Mouse (Mus musculus) gonadal fat pad, adult 2 months (tissue): ENCODE measurements around the gene 1700012B07Rik. TPM values are rescaled to one million over a fixed set of nuclear protein-coding genes. Genes with fewer than 3 reads are reported as not detected.

Experiments
- DNase-seq: peaks from one replicate; pipeline ENCODE4 v3.0.0-alpha.2; 2012; ENCODE audit warnings: low read depth
- polyA plus RNA-seq: library from polyadenylated mRNA; depleted of rRNA; stranded (reverse); fragments of >200 nt; gene quantifications from 2 replicates; pipeline ENCODE4 v1.2.3, GENCODE M21; 2012

Gene 1700012B07Rik
- polyA plus RNA-seq, 1 experiment, result 0.20 TPM

- DNase-seq, result no peak
Observed at GRCm38 (mm10) chr11:109846343-109846742, 18.5 kb upstream of the 1700012B07Rik start.

- DNase-seq, result no peak
Observed at GRCm38 (mm10) chr11:109845601-109846000, 17.8 kb upstream of the 1700012B07Rik start.

- no peak for DNase-seq
Observed at GRCm38 (mm10) chr11:109844466-109844865, 16.6 kb upstream of the 1700012B07Rik start.

GRCm38 (mm10) chr11:109830368-109830767 is 2.5 kb upstream of the 1700012B07Rik start:
- DNase-seq, result no peak

GRCm38 (mm10) chr11:109822280-109822679 is 5.6 kb downstream of the 1700012B07Rik start:
- DNase-seq, result no peak

- DNase-seq, result no peak
Observed at GRCm38 (mm10) chr11:109817405-109817804, 10.4 kb downstream of the 1700012B07Rik start.

GRCm38 (mm10) chr11:109816911-109817310 is 10.9 kb downstream of the 1700012B07Rik start:
- DNase-seq, result no peak

- DNase-seq, result no peak
Observed at GRCm38 (mm10) chr11:109811721-109812120, 16.1 kb downstream of the 1700012B07Rik start.

- DNase-seq, result no peak
Observed at GRCm38 (mm10) chr11:109809175-109809855, 18.5 kb downstream of the 1700012B07Rik start.

- no peak for DNase-seq
Observed at GRCm38 (mm10) chr11:109801515-109801914, 26.3 kb downstream of the 1700012B07Rik start.

- DNase-seq, result no peak
Observed at GRCm38 (mm10) chr11:109797531-109797930, 30.3 kb downstream of the 1700012B07Rik start.

- no peak for DNase-seq
Observed at GRCm38 (mm10) chr11:109795536-109795935, 32.3 kb downstream of the 1700012B07Rik start.

GRCm38 (mm10) chr11:109793578-109793977 is 34.3 kb downstream of the 1700012B07Rik start:
- DNase-seq, result no peak

- no peak for DNase-seq
Observed at GRCm38 (mm10) chr11:109792401-109792997, 35.3 kb downstream of the 1700012B07Rik start.

- no peak for DNase-seq
Observed at GRCm38 (mm10) chr11:109791965-109792364, 35.9 kb downstream of the 1700012B07Rik start.

GRCm38 (mm10) chr11:109790221-109790620 is 37.6 kb downstream of the 1700012B07Rik start:
- no peak for DNase-seq

GRCm38 (mm10) chr11:109785392-109785791 is 42.5 kb downstream of the 1700012B07Rik start:
- DNase-seq, result no peak

GRCm38 (mm10) chr11:109771381-109771780 is 56.5 kb downstream of the 1700012B07Rik start:
- no peak for DNase-seq

- DNase-seq, result no peak
Observed at GRCm38 (mm10) chr11:109770185-109770584, 57.7 kb downstream of the 1700012B07Rik start.

- DNase-seq, result no peak
Observed at GRCm38 (mm10) chr11:109769091-109769490, 58.8 kb downstream of the 1700012B07Rik start.

- DNase-seq, result no peak
Observed at GRCm38 (mm10) chr11:109760063-109760462, 67.8 kb downstream of the 1700012B07Rik start.

- DNase-seq, result peak; percentile 37
Observed at GRCm38 (mm10) chr11:109758616-109759215, 69.1 kb downstream of the 1700012B07Rik start.

- DNase-seq, result peak; percentile 14
Observed at GRCm38 (mm10) chr11:109754105-109754602, 73.7 kb downstream of the 1700012B07Rik start.
